Mouse (Mus musculus): ENCODE data around the gene Galnt15.

- TF ChIP-seq MAFK (IDR thresholded peaks at IDR 0.05; ENCODE audit: insufficient read depth, low read depth, low read length), result no peak
- no peak for TF ChIP-seq ZC3H11A (IDR thresholded peaks at IDR 0.05; ENCODE audit: borderline replicate concordance, low read depth, low read length)
- no peak for TF ChIP-seq CHD2 (IDR thresholded peaks at IDR 0.05; ENCODE audit: low read depth, low read length)
These were observed 78.1 kb downstream of the Galnt15 start for GRCm38 (mm10) chr14:32106911-32107310.

All from ES-E14 (cell line).